Mouse (Mus musculus) ES-E14 (cell line): Measurements from ENCODE around the gene Itpk1. TPM values are rescaled to one million over a fixed set of nuclear protein-coding genes. Genes with fewer than 3 reads are reported as not detected.

Source experiments
- DNase-seq: peaks from one replicate; pipeline ENCODE4 v3.0.0-alpha.2; 2013; ENCODE audit warnings: low read depth, low spot score
- H3K27ac ChIP-seq: 2 replicates; pipeline ENCODE4 v1.5.1; 2012; ENCODE audit warnings: low read depth, mild to moderate bottlenecking, low read length, moderate library complexity, mixed read lengths; ENCODE audit not compliant: poor library complexity, insufficient read depth, severe bottlenecking
- H3K36me3 ChIP-seq: 2 replicates; pipeline ENCODE4 v1.6.1; 2012; ENCODE audit warnings: mild to moderate bottlenecking, low read length, moderate library complexity, mixed read lengths; ENCODE audit not compliant: control insufficient read depth, poor library complexity, insufficient read depth, severe bottlenecking
- H3K4me1 ChIP-seq, 2 experiments: fragments of 150-350 bp in 1 of 2; sonication (generic) in 1 of 2; 2 replicates each; pipeline ENCODE4 v1.6.1; 2012; ENCODE audit warnings: low read length in 2 of 2, mild to moderate bottlenecking in 1 of 2, mixed read lengths in 1 of 2; ENCODE audit not compliant: control insufficient read depth in 2 of 2, insufficient read depth in 2 of 2, poor library complexity in 1 of 2
- H3K4me3 ChIP-seq, 2 experiments: fragments of 150-350 bp in 1 of 2; sonication (generic) in 1 of 2; 2 replicates each; pipeline ENCODE4 v1.5.1; 2012; ENCODE audit warnings: low read length in 2 of 2, low read depth in 1 of 2, mild to moderate bottlenecking in 1 of 2, mixed read lengths in 1 of 2; ENCODE audit not compliant: insufficient read depth in 1 of 2, poor library complexity in 1 of 2, severe bottlenecking in 1 of 2
- H3K9ac ChIP-seq: 2 replicates; pipeline ENCODE4 v1.6.1; 2012; ENCODE audit warnings: low read depth, mild to moderate bottlenecking, low read length, mixed read lengths; ENCODE audit not compliant: poor library complexity, insufficient read depth, severe bottlenecking
- H3K9me3 ChIP-seq: fragments of 150-350 bp; sonication (generic); 2 replicates; pipeline ENCODE4 v1.6.1; 2012; ENCODE audit warnings: low read depth, mild to moderate bottlenecking, low read length; ENCODE audit not compliant: control insufficient read depth, insufficient read depth
- CHD2 ChIP-seq: IDR thresholded peaks from 2 replicates; pipeline ENCODE4 v1.6.1; 2014; ENCODE audit warnings: mild to moderate bottlenecking, low read depth, low read length, inconsistent platforms
- HCFC1 ChIP-seq: IDR thresholded peaks from 2 replicates; pipeline ENCODE4 v1.6.1; 2012; ENCODE audit warnings: low read length, inconsistent platforms, borderline replicate concordance; ENCODE audit not compliant: insufficient read depth
- MAFK ChIP-seq: IDR thresholded peaks from 2 replicates; pipeline ENCODE4 v1.6.1; 2014; ENCODE audit warnings: mild to moderate bottlenecking, low read depth, low read length, inconsistent platforms; ENCODE audit not compliant: insufficient read depth
- ZC3H11A ChIP-seq: IDR thresholded peaks from 2 replicates; pipeline ENCODE4 v1.6.1; 2012; ENCODE audit warnings: low read depth, mild to moderate bottlenecking, inconsistent platforms, low read length, borderline replicate concordance
- ZNF384 ChIP-seq: IDR thresholded peaks from 2 replicates; pipeline ENCODE4 v1.6.1; 2012; ENCODE audit warnings: low read depth, low read length, inconsistent platforms
- in situ Hi-C, 2 experiments: fragments of 600-800 bp; cut with MboI; formaldehyde crosslinking; loops; one replicate each; pipeline ENCODE4 v1.15.1; 2025; ENCODE audit warnings: low sequenced_read_pairs in 2 of 2, inconsistent platforms in 1 of 2; ENCODE audit not compliant: unreplicated experiment in 2 of 2
- total RNA-seq: library from RNA; depleted of rRNA; stranded (reverse); fragments of 300-350 nt; gene quantifications from 2 replicates; pipeline ENCODE4 v1.2.3, GENCODE M21; 2012

Itpk1 gene
- total RNA-seq, 1 experiment: 33.1 TPM

GRCm38 (mm10) chr12:102674123-102674522 is 30.6 kb downstream of the Itpk1 start:
- H3K36me3 ChIP-seq: peaks cover 23% of the 10 kb centered on the region
- in situ Hi-C loops: no loop called here
- no peak overlapping the region for H3K27ac ChIP-seq
- DNase-seq: no peak
- no peak overlapping the region for H3K4me3 ChIP-seq
- peaks cover 4 to 14% of the 10 kb centered on the region in 2 experiments; a peak in 3 of 4 replicates for H3K4me1 ChIP-seq
- H3K9me3 ChIP-seq: no peaks in the 10 kb centered on the region
- no peak for TF ChIP-seq ZNF384
- no peak for TF ChIP-seq ZC3H11A
- TF ChIP-seq CHD2: no peak
- no peak for TF ChIP-seq HCFC1
- TF ChIP-seq MAFK: no peak
- H3K9ac ChIP-seq: no peak overlapping the region

GRCm38 (mm10) chr12:102672857-102673839 is 31.6 kb downstream of the Itpk1 start:
- in situ Hi-C loops: no loop called here
- no peak for DNase-seq
- H3K9me3 ChIP-seq: no peaks in the 10 kb centered on the region
- H3K9ac ChIP-seq: no peak overlapping the region
- peaks cover 0 to 8% of the 10 kb centered on the region in 2 experiments; a peak in 1 of 4 replicates for H3K4me1 ChIP-seq
- H3K27ac ChIP-seq: no peak overlapping the region
- H3K36me3 ChIP-seq: peaks cover 26% of the 10 kb centered on the region
- no peak for TF ChIP-seq CHD2
- TF ChIP-seq MAFK: no peak
- TF ChIP-seq ZNF384: no peak
- no peak for TF ChIP-seq HCFC1
- no peak for TF ChIP-seq ZC3H11A
- H3K4me3 ChIP-seq: no peak overlapping the region

DNA sequence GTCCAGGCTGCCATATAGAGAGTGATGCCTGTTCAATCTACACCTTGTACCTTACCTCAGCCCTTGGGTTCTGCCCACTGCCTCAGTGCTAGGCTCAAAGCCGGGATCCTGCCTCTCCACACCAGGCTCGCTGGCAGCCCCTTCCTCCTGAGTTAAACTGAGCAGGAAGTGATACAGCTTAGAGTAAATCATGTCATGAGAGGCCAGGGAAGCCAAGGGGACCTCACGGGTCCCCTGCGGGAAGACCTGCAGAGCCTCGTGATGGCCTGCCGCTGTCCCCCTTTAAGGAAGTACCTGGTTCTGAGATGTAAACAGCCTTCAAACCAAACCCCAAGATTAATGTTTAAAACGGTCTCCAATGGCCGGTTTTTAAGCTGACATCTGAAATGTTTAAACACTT is 32.6 kb downstream of the Itpk1 start:
- H3K4me3 ChIP-seq: no peak overlapping the region
- peaks cover 36% of the 10 kb centered on the region for H3K36me3 ChIP-seq
- DNase-seq: no peak
- H3K9me3 ChIP-seq: no peaks in the 10 kb centered on the region
- H3K9ac ChIP-seq: no peak overlapping the region
- in situ Hi-C loops: no loop called here
- H3K27ac ChIP-seq: no peak overlapping the region
- TF ChIP-seq MAFK (no peak), HCFC1 (no peak), CHD2 (no peak), ZC3H11A (no peak), ZNF384 (no peak)
- peaks cover 0 to 8% of the 10 kb centered on the region in 2 experiments; a peak in 1 of 4 replicates for H3K4me1 ChIP-seq

GRCm38 (mm10) chr12:102670848-102671247 is 33.9 kb downstream of the Itpk1 start:
- Histone ChIP-seq H3K36me3 (peaks cover 38% of the 10 kb centered on the region), H3K9me3 (no peaks in the 10 kb centered on the region), H3K4me3 (no peak overlapping the region), H3K27ac (no peak overlapping the region), H3K9ac (no peak overlapping the region), H3K4me1 (peaks cover 0 to 7% of the 10 kb centered on the region in 2 experiments; a peak in 1 of 4 replicates)
- in situ Hi-C loops: no loop called here
- TF ChIP-seq ZNF384 (no peak), MAFK (no peak)
- no peak for DNase-seq
